Mouse (Mus musculus): Measurements from ENCODE around the gene Egfl7. TPM values are rescaled to one million over a fixed set of nuclear protein-coding genes. Genes with fewer than 3 reads are reported as not detected.

The Egfl7 gene
- polyA plus RNA-seq, 1 experiment from 2014 or later, result 75.4 TPM

GRCm38 (mm10) chr2:26607056-26607910, 27.5 kb downstream of the Egfl7 start:
- H3K27ac ChIP-seq (ENCODE audit: low read depth, low read length), result no peak overlapping the region
- H3K4me2 ChIP-seq (ENCODE audit: low read length), result no peak overlapping the region
- no peaks in the 10 kb centered on the region for H3K9me3 ChIP-seq (ENCODE audit: control insufficient read depth, low read length)
- H3K27me3 ChIP-seq (replicated peaks; ENCODE audit: control insufficient read depth, insufficient read depth, low read length), result peaks cover 14% of the 10 kb centered on the region
- no peak overlapping the region for H3K9ac ChIP-seq (ENCODE audit: low read depth, low read length)
- H3K4me1 ChIP-seq (ENCODE audit: control insufficient read depth, insufficient read depth, low read depth, low read length), result peaks cover 13% of the 10 kb centered on the region; the same call in 1 of the 2 replicates
- no peak overlapping the region for H3K4me3 ChIP-seq (ENCODE audit: low read length)
- 0 out of 2 replicates have a peak, but pooled peaks have one; percentile 9 for ATAC-seq
- 60% methylated on average over 6 of the region's 6 CpGs for WGBS
- H3K36me3 ChIP-seq (ENCODE audit: control insufficient read depth, insufficient read depth, low read length), result no peaks in the 10 kb centered on the region

GRCm38 (mm10) chr2:26608781-26609180, 29.0 kb downstream of the Egfl7 start:
- ATAC-seq, result no peak
- Histone ChIP-seq H3K27ac (ENCODE audit: low read depth, low read length) (no peak overlapping the region), H3K4me2 (ENCODE audit: low read length) (no peak overlapping the region), H3K9me3 (ENCODE audit: control insufficient read depth, low read length) (no peaks in the 10 kb centered on the region), H3K36me3 (ENCODE audit: control insufficient read depth, insufficient read depth, low read length) (no peaks in the 10 kb centered on the region), H3K27me3 (replicated peaks; ENCODE audit: control insufficient read depth, insufficient read depth, low read length) (peaks cover 7% of the 10 kb centered on the region), H3K9ac (ENCODE audit: low read depth, low read length) (no peak overlapping the region), H3K4me3 (ENCODE audit: low read length) (no peak overlapping the region), H3K4me1 (ENCODE audit: control insufficient read depth, insufficient read depth, low read depth, low read length) (peaks cover 7% of the 10 kb centered on the region; the same call in 1 of the 2 replicates)

GRCm38 (mm10) chr2:26609261-26609661, 29.4 kb downstream of the Egfl7 start:
- H3K9me3 ChIP-seq (ENCODE audit: control insufficient read depth, low read length), result no peaks in the 10 kb centered on the region
- no peak overlapping the region for H3K9ac ChIP-seq (ENCODE audit: low read depth, low read length)
- no peak overlapping the region for H3K4me3 ChIP-seq (ENCODE audit: low read length)
- no peak for ATAC-seq
- H3K36me3 ChIP-seq (ENCODE audit: control insufficient read depth, insufficient read depth, low read length), result no peaks in the 10 kb centered on the region
- no peak overlapping the region for H3K4me2 ChIP-seq (ENCODE audit: low read length)
- no peak overlapping the region for H3K27ac ChIP-seq (ENCODE audit: low read depth, low read length)
- peaks cover 2% of the 10 kb centered on the region; the same call in 1 of the 2 replicates for H3K4me1 ChIP-seq (ENCODE audit: control insufficient read depth, insufficient read depth, low read depth, low read length)
- peaks cover 3% of the 10 kb centered on the region; the same call in 1 of the 2 replicates for H3K27me3 ChIP-seq (replicated peaks; ENCODE audit: control insufficient read depth, insufficient read depth, low read length)

- Histone ChIP-seq H3K27ac (ENCODE audit: low read depth, low read length) (no peak overlapping the region), H3K4me3 (ENCODE audit: low read length) (no peak overlapping the region), H3K4me1 (ENCODE audit: control insufficient read depth, insufficient read depth, low read depth, low read length) (no peaks in the 10 kb centered on the region), H3K36me3 (ENCODE audit: control insufficient read depth, insufficient read depth, low read length) (no peaks in the 10 kb centered on the region), H3K4me2 (ENCODE audit: low read length) (no peak overlapping the region), H3K27me3 (replicated peaks; ENCODE audit: control insufficient read depth, insufficient read depth, low read length) (0 out of 2 replicates have a peak, but pooled peaks cover under 1% of the 10 kb centered on the region), H3K9me3 (ENCODE audit: control insufficient read depth, low read length) (no peaks in the 10 kb centered on the region), H3K9ac (ENCODE audit: low read depth, low read length) (no peak overlapping the region)
- WGBS, result 71% methylated on average over 3 of the region's 3 CpGs
- no peak for ATAC-seq
Observed at GRCm38 (mm10) chr2:26610526-26610925, 30.7 kb downstream of the Egfl7 start.

GRCm38 (mm10) chr2:26611054-26611453, 31.2 kb downstream of the Egfl7 start:
- H3K27ac ChIP-seq (ENCODE audit: low read depth, low read length), result no peak overlapping the region
- no peaks in the 10 kb centered on the region for H3K9me3 ChIP-seq (ENCODE audit: control insufficient read depth, low read length)
- H3K27me3 ChIP-seq (replicated peaks; ENCODE audit: control insufficient read depth, insufficient read depth, low read length), result no peaks in the 10 kb centered on the region
- ATAC-seq, result no peak
- no peaks in the 10 kb centered on the region for H3K4me1 ChIP-seq (ENCODE audit: control insufficient read depth, insufficient read depth, low read depth, low read length)
- H3K9ac ChIP-seq (ENCODE audit: low read depth, low read length), result no peak overlapping the region
- no peak overlapping the region for H3K4me3 ChIP-seq (ENCODE audit: low read length)
- H3K4me2 ChIP-seq (ENCODE audit: low read length), result no peak overlapping the region
- H3K36me3 ChIP-seq (ENCODE audit: control insufficient read depth, insufficient read depth, low read length), result no peaks in the 10 kb centered on the region

GRCm38 (mm10) chr2:26611896-26612295, 32.1 kb downstream of the Egfl7 start:
- H3K9ac ChIP-seq (ENCODE audit: low read depth, low read length), result no peak overlapping the region
- no peak overlapping the region for H3K4me2 ChIP-seq (ENCODE audit: low read length)
- no peak overlapping the region for H3K27ac ChIP-seq (ENCODE audit: low read depth, low read length)
- no peaks in the 10 kb centered on the region for H3K9me3 ChIP-seq (ENCODE audit: control insufficient read depth, low read length)
- H3K4me3 ChIP-seq (ENCODE audit: low read length), result no peak overlapping the region
- no peak for ATAC-seq
- no peaks in the 10 kb centered on the region for H3K4me1 ChIP-seq (ENCODE audit: control insufficient read depth, insufficient read depth, low read depth, low read length)
- H3K36me3 ChIP-seq (ENCODE audit: control insufficient read depth, insufficient read depth, low read length), result no peaks in the 10 kb centered on the region
- H3K27me3 ChIP-seq (replicated peaks; ENCODE audit: control insufficient read depth, insufficient read depth, low read length), result no peaks in the 10 kb centered on the region

- 81% methylated on average over 5 of the region's 5 CpGs for WGBS
- Histone ChIP-seq H3K4me3 (ENCODE audit: low read length) (no peak overlapping the region), H3K4me1 (ENCODE audit: control insufficient read depth, insufficient read depth, low read depth, low read length) (no peaks in the 10 kb centered on the region), H3K27me3 (replicated peaks; ENCODE audit: control insufficient read depth, insufficient read depth, low read length) (no peaks in the 10 kb centered on the region), H3K9me3 (ENCODE audit: control insufficient read depth, low read length) (no peaks in the 10 kb centered on the region), H3K9ac (ENCODE audit: low read depth, low read length) (no peak overlapping the region), H3K4me2 (ENCODE audit: low read length) (no peak overlapping the region), H3K36me3 (ENCODE audit: control insufficient read depth, insufficient read depth, low read length) (no peaks in the 10 kb centered on the region), H3K27ac (ENCODE audit: low read depth, low read length) (no peak overlapping the region)
- no peak for ATAC-seq
Observed at GRCm38 (mm10) chr2:26614903-26615302, 35.1 kb downstream of the Egfl7 start.

- WGBS, result 89% methylated on average over 4 of the region's 4 CpGs
- H3K36me3 ChIP-seq (ENCODE audit: control insufficient read depth, insufficient read depth, low read length), result no peaks in the 10 kb centered on the region
- H3K4me2 ChIP-seq (ENCODE audit: low read length), result no peak overlapping the region
- H3K9ac ChIP-seq (ENCODE audit: low read depth, low read length), result no peak overlapping the region
- H3K27ac ChIP-seq (ENCODE audit: low read depth, low read length), result no peak overlapping the region
- no peak for ATAC-seq
- H3K4me1 ChIP-seq (ENCODE audit: control insufficient read depth, insufficient read depth, low read depth, low read length), result no peaks in the 10 kb centered on the region
- H3K4me3 ChIP-seq (ENCODE audit: low read length), result no peak overlapping the region
- no peaks in the 10 kb centered on the region for H3K9me3 ChIP-seq (ENCODE audit: control insufficient read depth, low read length)
- H3K27me3 ChIP-seq (replicated peaks; ENCODE audit: control insufficient read depth, insufficient read depth, low read length), result no peaks in the 10 kb centered on the region
Observed at GRCm38 (mm10) chr2:26615459-26616124, 35.8 kb downstream of the Egfl7 start.

GRCm38 (mm10) chr2:26617331-26617730, 37.5 kb downstream of the Egfl7 start:
- H3K4me2 ChIP-seq (ENCODE audit: low read length), result no peak overlapping the region
- ATAC-seq, result no peak
- WGBS, result 72% methylated on average over 6 of the region's 6 CpGs

More at GRCm38 (mm10) chr2:26617331-26617730, 37.5 kb downstream of the Egfl7 start:
- no peak overlapping the region for H3K9ac ChIP-seq (ENCODE audit: low read depth, low read length)
- H3K4me3 ChIP-seq (ENCODE audit: low read length), result no peak overlapping the region
- H3K4me1 ChIP-seq (ENCODE audit: control insufficient read depth, insufficient read depth, low read depth, low read length), result no peaks in the 10 kb centered on the region
- no peak overlapping the region for H3K27ac ChIP-seq (ENCODE audit: low read depth, low read length)
- no peaks in the 10 kb centered on the region for H3K36me3 ChIP-seq (ENCODE audit: control insufficient read depth, insufficient read depth, low read length)
- H3K9me3 ChIP-seq (ENCODE audit: control insufficient read depth, low read length), result no peaks in the 10 kb centered on the region
- no peaks in the 10 kb centered on the region for H3K27me3 ChIP-seq (replicated peaks; ENCODE audit: control insufficient read depth, insufficient read depth, low read length)
